Comparison of ENCODE assay signal across 21 mouse cellular contexts in the genomic region with DNA sequence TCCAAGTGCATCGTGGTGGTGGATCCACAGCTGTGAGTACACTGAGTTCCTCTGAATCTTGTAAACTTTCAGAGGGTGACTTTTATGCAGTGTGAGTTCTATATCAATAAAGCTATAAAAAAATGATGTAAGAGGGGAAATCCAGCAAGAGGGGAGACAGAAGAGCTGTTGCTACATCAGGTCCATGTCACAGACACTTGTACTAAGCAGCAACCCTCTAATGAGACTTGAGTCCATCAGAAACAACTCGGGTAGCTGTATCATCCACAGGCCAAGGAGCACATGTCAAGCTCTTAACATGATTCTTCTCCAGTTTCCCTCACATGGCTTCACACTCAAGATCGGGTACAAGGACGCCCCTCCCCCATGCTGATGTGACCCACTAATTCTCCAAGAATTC. TPM values are rescaled to one million over a fixed set of nuclear protein-coding genes. Genes with fewer than 3 reads are reported as not detected.
DNase-seq lines count a peak whose midpoint lies in the region; ATAC-seq and TF ChIP-seq lines count a peak whose summit lies in the region.
"Had no signal": no experiment of that assay in that cellular context is flagged by ENCODE, and none has a peak within 500 bp of the region (broad histone marks: within the 10 kb centered on the region; RNA-seq: fewer than 3 reads in every experiment).

No protein-coding gene starts in this region.

- TF ChIP-seq CTCF in lung, embryonic 14.5 days (IDR thresholded peaks at IDR 0.05; ENCODE audit: low read depth), result no peak
- TF ChIP-seq CTCF in lung, postnatal 0 days (IDR thresholded peaks at IDR 0.05), result no peak

- no peaks in the 10 kb centered on the region for H3K4me1 ChIP-seq in lung, embryonic 14.5 days (ENCODE audit: insufficient read depth)
- no peaks in the 10 kb centered on the region for H3K4me1 ChIP-seq in lung, postnatal 0 days (ENCODE audit: insufficient read depth, low read depth, low read length)

- H3K9ac ChIP-seq in lung, embryonic 14.5 days, result no peak overlapping the region
- H3K9ac ChIP-seq in lung, postnatal 0 days (replicated peaks; ENCODE audit: low read depth), result no peak overlapping the region

- no peak overlapping the region for H3K27ac ChIP-seq in lung, embryonic 14.5 days (ENCODE audit: low read depth)
- H3K27ac ChIP-seq in lung, postnatal 0 days (ENCODE audit: low read length), result no peak overlapping the region

- H3K4me3 ChIP-seq in lung, embryonic 14.5 days (ENCODE audit: low read depth, low read length), result no peak overlapping the region
- H3K4me3 ChIP-seq in lung, postnatal 0 days (ENCODE audit: low read depth, low read length), result no peak overlapping the region

- peak; percentile 18 for DNase-seq in lung, embryonic 14.5 days
- no peak for DNase-seq in lung, postnatal 36 days
- peak; percentile 78 for DNase-seq in lung, postnatal 0 days (ENCODE audit: low spot score)
- DNase-seq in lung, postnatal 10 days, result no peak
- DNase-seq: adrenal gland, adult 2 months; adrenal gland, adult 8-10 months; adrenal gland, postnatal 10 days; adrenal gland, postnatal 14 days; adrenal gland, postnatal 25 days; adrenal gland, postnatal 36 days; B cell, adult 2 months; cerebellum, adult 11 months; cerebellum, adult 11-12 months; cerebellum, adult 18-20 months had no signal

- H3K27me3 ChIP-seq in lung, embryonic 14.5 days (ENCODE audit: insufficient read depth, low read length), result no peaks in the 10 kb centered on the region
- no peaks in the 10 kb centered on the region for H3K27me3 ChIP-seq in lung, postnatal 0 days (replicated peaks; ENCODE audit: insufficient read depth, low read length)
- H3K27me3 ChIP-seq: CH12.LX had no signal

- no peak overlapping the region for H3K4me2 ChIP-seq in lung, embryonic 14.5 days
- no peak overlapping the region for H3K4me2 ChIP-seq in lung, postnatal 0 days (replicated peaks; ENCODE audit: low read depth, low read length)

- no peaks in the 10 kb centered on the region for H3K36me3 ChIP-seq in lung, embryonic 14.5 days (ENCODE audit: insufficient read depth)
- no peaks in the 10 kb centered on the region for H3K36me3 ChIP-seq in lung, postnatal 0 days (ENCODE audit: insufficient read depth, low read length)
- H3K36me3 ChIP-seq: G1E had no signal

- no peak; the same call in 1 of the 2 replicates for TF ChIP-seq EP300 in lung, postnatal 0 days (IDR thresholded peaks at IDR 0.05)

- WGBS in lung, embryonic 14.5 days, result 60% methylated on average over 4 of the region's 4 CpGs
- WGBS in lung, postnatal 0 days, result 58% methylated on average over 4 of the region's 4 CpGs

- H3K9me3 ChIP-seq in lung, embryonic 14.5 days (ENCODE audit: low read depth, low read length), result no peaks in the 10 kb centered on the region
- no peaks in the 10 kb centered on the region for H3K9me3 ChIP-seq in lung, postnatal 0 days (ENCODE audit: low read length)
- H3K9me3 ChIP-seq: G1E had no signal

- ATAC-seq in lung, embryonic 14.5 days (ENCODE audit: insufficient read depth), result no peak
- ATAC-seq in lung, postnatal 0 days, result peak; percentile 68
- ATAC-seq: activated CD4-positive, CD25-positive, alpha-beta regulatory T cell, adult 4 months; CD4-positive, CD25-positive, alpha-beta regulatory T cell, adult 4 months; Patski had no signal

RNA-seq across cellular contexts. Expression of a gene that starts 56.1 kb away (rescaled TPM):
- 2.4 and 2.7 TPM in 2 replicates for polyA plus RNA-seq in lung, embryonic 14.5 days (2014; fragmentation: Nextera tagmentation; extraction: Ambion mirVana)
- 3.8 and 4.0 TPM in 2 replicates for polyA plus RNA-seq in lung, postnatal 0 days (2015; fragmentation: Nextera tagmentation; extraction: Ambion mirVana)
- polyA plus RNA-seq: adrenal gland, adult 2 months; brain, embryonic 14.5 days; C2C12; CD4-positive, CD25-positive, alpha-beta regulatory T cell, adult 4 months; G1E; Patski had no signal

Comparison
In these comparisons a context has a peak if more than half of its experiments do, and no peak if none do; other contexts are left out.
1. DNase-seq: peak in lung, embryonic 14.5 days (single experiment) and lung, postnatal 0 days (single experiment); none in lung, postnatal 36 days (single experiment) and lung, postnatal 10 days (single experiment).